Mouse (Mus musculus): Measurements from ENCODE around the gene Hist1h2ag.

Gene Hist1h2ag

GRCm38 (mm10) chr13:22036149-22036956 lies 6.4 kb downstream of the Hist1h2ag start:
- DNase-seq = no peak

GRCm38 (mm10) chr13:22035267-22036148 lies 7.2 kb downstream of the Hist1h2ag start, which contains the start of the genes Hist1h2ah and Hist1h2bk:
Hist1h2ah (minus strand) TSS chr13:22035568.
Hist1h2bk (plus strand) TSS chr13:22035870.
- peak; percentile 81 to 84 for DNase-seq

- no peak for DNase-seq
Observed at GRCm38 (mm10) chr13:22034443-22035266, 8.1 kb downstream of the Hist1h2ag start.

- no peak for DNase-seq
Observed at GRCm38 (mm10) chr13:22033741-22034442, 8.9 kb downstream of the Hist1h2ag start.

- DNase-seq = peak; percentile 30 to 46
Observed at GRCm38 (mm10) chr13:22030493-22030892, 12.3 kb downstream of the Hist1h2ag start.

GRCm38 (mm10) chr13:22029928-22030327 lies 12.8 kb downstream of the Hist1h2ag start:
- peak; percentile 34 to 39 for DNase-seq

GRCm38 (mm10) chr13:22028673-22029460 lies 13.9 kb downstream of the Hist1h2ag start:
- DNase-seq = peak; percentile 98

GRCm38 (mm10) chr13:22026058-22027031 lies 16.4 kb downstream of the Hist1h2ag start:
- peak; percentile 92 to 93 for DNase-seq

GRCm38 (mm10) chr13:22022241-22022640 lies 20.5 kb downstream of the Hist1h2ag start:
- peak; percentile 83 to 88 for DNase-seq

GRCm38 (mm10) chr13:22021581-22021980 lies 21.2 kb downstream of the Hist1h2ag start:
- DNase-seq = no peak

GRCm38 (mm10) chr13:22020901-22021339 lies 21.8 kb downstream of the Hist1h2ag start:
- peak; percentile 68 to 77 for DNase-seq

- peak in 1 of 2 experiments; percentile 36 for DNase-seq
Observed at GRCm38 (mm10) chr13:22019934-22020835, 22.6 kb downstream of the Hist1h2ag start.

GRCm38 (mm10) chr13:22015479-22016450 lies 27.0 kb downstream of the Hist1h2ag start:
- DNase-seq = peak; percentile 71 to 82

GRCm38 (mm10) chr13:22014411-22014845 lies 28.3 kb downstream of the Hist1h2ag start:
- peak; percentile 28 to 42 for DNase-seq

GRCm38 (mm10) chr13:22013716-22014115 lies 29.0 kb downstream of the Hist1h2ag start:
- DNase-seq = no peak

GRCm38 (mm10) chr13:22009642-22010041 lies 33.1 kb downstream of the Hist1h2ag start, which contains the start of gene Prss16:
Prss16 (minus strand) TSS chr13:22009742.
- no peak for DNase-seq

- DNase-seq = no peak
Observed at GRCm38 (mm10) chr13:22008707-22009106, 34.0 kb downstream of the Hist1h2ag start.
